Mouse (Mus musculus) left cerebral cortex, postnatal 10 days (tissue): Measurements from ENCODE around the gene Syf2. TPM values are rescaled to one million over a fixed set of nuclear protein-coding genes. Genes with fewer than 3 reads are reported as not detected.
A peak's percentile ranks its signal among the peaks of the same experiment; 100 is the strongest.
"Not testable (repeated sequence)": the region's sequence is repeated elsewhere in the genome, so short reads cannot be mapped to it uniquely, and the experiment has no call there.

Source experiments
- DNase-seq, 2 experiments: peaks; one replicate each; pipeline ENCODE4 v3.0.0; 2021 to 2022; ENCODE audit warnings: low spot score in 2 of 2, mixed read lengths in 1 of 2; ENCODE audit errors: extremely low spot score in 1 of 2
- intact Hi-C: fragments of 180-260 bp; cut with DNase I; formaldehyde crosslinking; loops from one replicate; pipeline ENCODE4 v1.15.1; 2025
- total RNA-seq, 2 experiments: library from RNA; stranded (reverse); gene quantifications; 2 replicates each; pipeline ENCODE4 v1.2.3; 2021

Gene Syf2
- total RNA-seq, result 10 to 100 TPM; 34.5 to 39.6 TPM

- intact Hi-C loops, result loop anchor here (5.0 kb wide), 1 partner anchor 401 kb away; no protein-coding TSS in a partner anchor
- peak; percentile 96 for DNase-seq
Observed at GRCm38 (mm10) chr4:134930684-134931481, at the start of gene Syf2. TSS of gene Syf2 (plus strand) at chr4:134930898.

GRCm38 (mm10) chr4:134883266-134883665, 47.4 kb upstream of the Syf2 start:
- intact Hi-C loops, result loop anchor here (5.0 to 10.0 kb wide), 2 partner anchors 81 to 338 kb away; no protein-coding TSS in a partner anchor
- DNase-seq, result peak in 1 of 2 experiments; percentile 36

- intact Hi-C loops, result loop anchor here (5.0 to 10.0 kb wide), 2 partner anchors 82 to 339 kb away; no protein-coding TSS in a partner anchor
- DNase-seq, result no peak
Observed at GRCm38 (mm10) chr4:134883808-134884207, 46.9 kb upstream of the Syf2 start.

- intact Hi-C loops, result loop anchor here (5.0 to 10.0 kb wide), 2 partner anchors 82 to 340 kb away; no protein-coding TSS in a partner anchor
- no peak for DNase-seq
Observed at GRCm38 (mm10) chr4:134884364-134884763, 46.3 kb upstream of the Syf2 start.

- peak; percentile 41 to 57 for DNase-seq
- intact Hi-C loops, result no loop called here
Observed at GRCm38 (mm10) chr4:134892096-134892495, 38.6 kb upstream of the Syf2 start.

GRCm38 (mm10) chr4:134897256-134897655, 33.4 kb upstream of the Syf2 start:
- no peak for DNase-seq
- intact Hi-C loops, result no loop called here

GRCm38 (mm10) chr4:134901126-134901525, 29.6 kb upstream of the Syf2 start:
- no peak for DNase-seq
- intact Hi-C loops, result no loop called here

- DNase-seq, result no peak
- intact Hi-C loops, result no loop called here
Observed at GRCm38 (mm10) chr4:134903046-134903445, 27.7 kb upstream of the Syf2 start.

GRCm38 (mm10) chr4:134911406-134911805, 19.3 kb upstream of the Syf2 start:
- intact Hi-C loops, DNase-seq: not testable (repeated sequence)

GRCm38 (mm10) chr4:134913413-134913812, 17.3 kb upstream of the Syf2 start:
- intact Hi-C loops, result no loop called here
- peak in 1 of 2 experiments; percentile 83 for DNase-seq

GRCm38 (mm10) chr4:134914122-134914863, 16.4 kb upstream of the Syf2 start:
- DNase-seq, result no peak

GRCm38 (mm10) chr4:134914864-134915209, 15.9 kb upstream of the Syf2 start, which contains the start of gene Tmem50a:
TSS of gene Tmem50a (minus strand) at chr4:134915024.
- intact Hi-C loops, result no loop called here

More at GRCm38 (mm10) chr4:134914122-134914863, 16.4 kb upstream of the Syf2 start:
- intact Hi-C loops, result no loop called here

GRCm38 (mm10) chr4:134915223-134916050, 15.3 kb upstream of the Syf2 start:
- intact Hi-C loops, result no loop called here
- no peak for DNase-seq

More at GRCm38 (mm10) chr4:134914864-134915209, 15.9 kb upstream of the Syf2 start, which contains the start of gene Tmem50a:
- DNase-seq, result peak; percentile 89 to 96

GRCm38 (mm10) chr4:134917194-134917593, 13.5 kb upstream of the Syf2 start:
- DNase-seq, result no peak
- intact Hi-C loops, result no loop called here

- intact Hi-C loops, result no loop called here
- peak in 1 of 2 experiments; percentile 69 for DNase-seq
Observed at GRCm38 (mm10) chr4:134918381-134918780, 12.3 kb upstream of the Syf2 start.

- intact Hi-C loops, result no loop called here
- DNase-seq, result no peak
Observed at GRCm38 (mm10) chr4:134919733-134920540, 10.8 kb upstream of the Syf2 start.

GRCm38 (mm10) chr4:134920631-134921030, 10.1 kb upstream of the Syf2 start:
- intact Hi-C loops, result no loop called here
- no peak for DNase-seq

GRCm38 (mm10) chr4:134921703-134922102, 9.0 kb upstream of the Syf2 start:
- DNase-seq, result no peak
- intact Hi-C loops, result no loop called here
